Mouse (Mus musculus): ENCODE results near the gene Col4a3.

- no peak for TF ChIP-seq EP300 (IDR thresholded peaks at IDR 0.05; ENCODE audit: insufficient read depth, low read depth, low read length)
- no peak for TF ChIP-seq POLR2A (IDR thresholded peaks at IDR 0.05; ENCODE audit: insufficient read depth, low read depth, low read length)
- no peak for TF ChIP-seq CTCF (IDR thresholded peaks at IDR 0.05)
Measured at GRCm38 (mm10) chr1:82771022-82771586, 184.4 kb downstream of the Col4a3 start, which contains the start of gene Gm47791.
